In the genomic region with DNA sequence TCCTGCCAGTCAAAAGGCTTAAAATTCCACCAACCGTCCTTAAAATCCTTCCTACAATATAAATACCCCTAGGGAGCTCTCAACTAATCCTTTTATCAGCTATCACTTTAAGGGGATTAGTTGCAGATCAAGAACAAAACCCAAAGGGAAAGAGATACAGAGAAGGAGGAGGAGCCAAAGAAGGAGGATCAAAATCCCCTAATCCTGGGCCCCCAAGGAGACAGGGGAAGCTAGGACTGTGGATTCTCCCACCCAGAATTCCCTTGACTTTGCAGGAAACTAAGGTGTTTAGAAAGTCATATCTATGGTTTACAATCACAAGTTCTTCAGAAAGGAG, we compare ENCODE assay signal across 8 mouse cellular contexts.
DNase-seq lines count a peak whose midpoint lies in the region; ATAC-seq and TF ChIP-seq lines count a peak whose summit lies in the region.
"Had no signal": no experiment of that assay in that cellular context is flagged by ENCODE, and none has a peak within 500 bp of the region (broad histone marks: within the 10 kb centered on the region; RNA-seq: fewer than 3 reads in every experiment).

No protein-coding gene starts in this region.

- 3% methylated on average over 1 of the region's 1 CpGs for WGBS in heart, postnatal 0 days
- WGBS in midbrain, embryonic 13.5 days, result 0% methylated on average over 1 of the region's 1 CpGs
- WGBS in midbrain, embryonic 10.5 days, result 3% methylated on average over 1 of the region's 1 CpGs
- 0% methylated on average over 1 of the region's 1 CpGs for WGBS in midbrain, embryonic 15.5 days
- 8% methylated on average over 1 of the region's 1 CpGs for WGBS in hindbrain, embryonic 14.5 days

- H3K9me3 ChIP-seq in heart, postnatal 0 days (replicated peaks; ENCODE audit: control insufficient read depth, low read length), result no peaks in the 10 kb centered on the region
- no peaks in the 10 kb centered on the region for H3K9me3 ChIP-seq in midbrain, embryonic 13.5 days
- H3K9me3 ChIP-seq in midbrain, embryonic 10.5 days (replicated peaks), result no peaks in the 10 kb centered on the region
- H3K9me3 ChIP-seq in midbrain, embryonic 15.5 days, result no peaks in the 10 kb centered on the region
- no peaks in the 10 kb centered on the region for H3K9me3 ChIP-seq in hindbrain, embryonic 14.5 days (ENCODE audit: control insufficient read depth, low read length)

- no peak for TF ChIP-seq CTCF in heart, postnatal 0 days (IDR thresholded peaks at IDR 0.05; ENCODE audit: low read depth)

- H3K9ac ChIP-seq in heart, postnatal 0 days (replicated peaks; ENCODE audit: low read depth, low read length), result no peak overlapping the region
- no peak overlapping the region for H3K9ac ChIP-seq in midbrain, embryonic 13.5 days (replicated peaks)
- H3K9ac ChIP-seq in midbrain, embryonic 15.5 days, result no peak overlapping the region
- no peak overlapping the region for H3K9ac ChIP-seq in hindbrain, embryonic 14.5 days

- H3K4me3 ChIP-seq in heart, postnatal 0 days (ENCODE audit: low read depth, low read length), result no peak overlapping the region
- no peak overlapping the region for H3K4me3 ChIP-seq in midbrain, embryonic 13.5 days (replicated peaks)
- no peak overlapping the region for H3K4me3 ChIP-seq in midbrain, embryonic 10.5 days
- no peak overlapping the region for H3K4me3 ChIP-seq in midbrain, embryonic 15.5 days
- no peak overlapping the region for H3K4me3 ChIP-seq in hindbrain, embryonic 14.5 days (replicated peaks; ENCODE audit: low read length)

- TF ChIP-seq EP300 in heart, postnatal 0 days (IDR thresholded peaks at IDR 0.05; ENCODE audit: low read depth), result no peak

- DNase-seq in heart, postnatal 0 days (ENCODE audit: low spot score), result no peak
- DNase-seq in heart, adult 11 months, result no peak
- DNase-seq in midbrain, embryonic 10.5 days (ENCODE audit: low spot score), result no peak
- DNase-seq in right cerebral cortex, postnatal 25 days, result no peak
- DNase-seq in hindbrain, embryonic 14.5 days (ENCODE audit: low spot score), result no peak

- ATAC-seq in heart, postnatal 0 days (ENCODE audit: insufficient read depth, low read depth), result no peak
- peak; percentile 69 for ATAC-seq in midbrain, embryonic 13.5 days
- ATAC-seq in midbrain, embryonic 15.5 days (replicated peaks), result peak; percentile 37
- no peak for ATAC-seq in hindbrain, embryonic 14.5 days (ENCODE audit: low FRiP score)
- ATAC-seq: hindbrain, embryonic 16.5 days had no signal

- no peaks in the 10 kb centered on the region for H3K36me3 ChIP-seq in heart, postnatal 0 days (replicated peaks; ENCODE audit: control insufficient read depth, insufficient read depth, low read length)
- H3K36me3 ChIP-seq in midbrain, embryonic 13.5 days, result no peaks in the 10 kb centered on the region
- H3K36me3 ChIP-seq in midbrain, embryonic 10.5 days, result no peaks in the 10 kb centered on the region
- no peaks in the 10 kb centered on the region for H3K36me3 ChIP-seq in midbrain, embryonic 15.5 days (replicated peaks)
- no peaks in the 10 kb centered on the region for H3K36me3 ChIP-seq in hindbrain, embryonic 14.5 days (replicated peaks; ENCODE audit: control insufficient read depth, insufficient read depth)

- no peak overlapping the region for H3K4me2 ChIP-seq in heart, postnatal 0 days (ENCODE audit: low read depth, low read length)
- no peak overlapping the region for H3K4me2 ChIP-seq in midbrain, embryonic 13.5 days (replicated peaks)
- H3K4me2 ChIP-seq in midbrain, embryonic 15.5 days, result no peak overlapping the region
- no peak overlapping the region for H3K4me2 ChIP-seq in hindbrain, embryonic 14.5 days (replicated peaks)

- peaks cover 28% of the 10 kb centered on the region for H3K4me1 ChIP-seq in heart, postnatal 0 days (ENCODE audit: control insufficient read depth, insufficient read depth)
- H3K4me1 ChIP-seq in midbrain, embryonic 13.5 days (replicated peaks), result peaks cover 11% of the 10 kb centered on the region
- peaks cover 19% of the 10 kb centered on the region for H3K4me1 ChIP-seq in midbrain, embryonic 10.5 days
- H3K4me1 ChIP-seq in midbrain, embryonic 15.5 days, result peaks cover 5% of the 10 kb centered on the region; the same call in 1 of the 2 replicates
- no peaks in the 10 kb centered on the region for H3K4me1 ChIP-seq in hindbrain, embryonic 14.5 days (replicated peaks; ENCODE audit: control insufficient read depth, insufficient read depth, low read length)

- H3K27ac ChIP-seq in heart, postnatal 0 days (ENCODE audit: low read depth), result peak overlapping the region; percentile 46
- H3K27ac ChIP-seq in midbrain, embryonic 13.5 days, result no peak overlapping the region
- H3K27ac ChIP-seq in midbrain, embryonic 10.5 days (replicated peaks), result no peak overlapping the region
- no peak overlapping the region for H3K27ac ChIP-seq in midbrain, embryonic 15.5 days
- H3K27ac ChIP-seq in hindbrain, embryonic 14.5 days, result no peak overlapping the region

- H3K27me3 ChIP-seq in heart, postnatal 0 days (ENCODE audit: control insufficient read depth, insufficient read depth, low read length), result no peaks in the 10 kb centered on the region
- H3K27me3 ChIP-seq in midbrain, embryonic 13.5 days, result peaks cover 73% of the 10 kb centered on the region
- H3K27me3 ChIP-seq in midbrain, embryonic 10.5 days (ENCODE audit: low read depth, poor library complexity, severe bottlenecking), result peaks cover 100% of the 10 kb centered on the region
- peaks cover 16% of the 10 kb centered on the region for H3K27me3 ChIP-seq in midbrain, embryonic 15.5 days (replicated peaks)
- no peaks in the 10 kb centered on the region for H3K27me3 ChIP-seq in hindbrain, embryonic 14.5 days (ENCODE audit: control insufficient read depth, insufficient read depth, low read length)

Comparison
In these comparisons a context has a peak if more than half of its experiments do, and no peak if none do; other contexts are left out.
1. ATAC-seq: peak in midbrain, embryonic 13.5 days (single experiment) and midbrain, embryonic 15.5 days (single experiment); none in heart, postnatal 0 days (single experiment) and hindbrain, embryonic 14.5 days (single experiment).